Mouse (Mus musculus) gastrocnemius, adult 2 months (tissue): ENCODE measurements around the gene Vasp. TPM values are rescaled to one million over a fixed set of nuclear protein-coding genes. Genes with fewer than 3 reads are reported as not detected.
A peak's percentile ranks its signal among the peaks of the same experiment; 100 is the strongest.

ENCODE experiments used
- DNase-seq: peaks from one replicate; pipeline ENCODE4 v3.0.0; 2022
- H3K27ac ChIP-seq: fragments of 200-600 bp; 2 replicates; pipeline ENCODE4 v1.8.1; 2022; ENCODE audit warnings: mild to moderate bottlenecking
- H3K4me3 ChIP-seq: fragments of 200-600 bp; 2 replicates; pipeline ENCODE4 v1.8.1; 2022; ENCODE audit warnings: mild to moderate bottlenecking, moderate library complexity
- CTCF ChIP-seq: fragments of 200-600 bp; IDR thresholded peaks from 2 replicates; pipeline ENCODE4 v1.8.1; 2022; ENCODE audit warnings: antibody characterized with exemption, mild to moderate bottlenecking, moderate library complexity
- intact Hi-C: fragments of 180-260 bp; cut with DNase I; formaldehyde crosslinking; loops from one replicate; pipeline ENCODE4 v1.15.1; 2025
- total RNA-seq, 2 experiments: library from RNA; stranded (reverse); gene quantifications; 2 replicates each; pipeline ENCODE4 v1.2.3; 2021

Gene Vasp
- total RNA-seq, 2 experiments from 2014 or later = 13.6 to 17.3 TPM

DNA sequence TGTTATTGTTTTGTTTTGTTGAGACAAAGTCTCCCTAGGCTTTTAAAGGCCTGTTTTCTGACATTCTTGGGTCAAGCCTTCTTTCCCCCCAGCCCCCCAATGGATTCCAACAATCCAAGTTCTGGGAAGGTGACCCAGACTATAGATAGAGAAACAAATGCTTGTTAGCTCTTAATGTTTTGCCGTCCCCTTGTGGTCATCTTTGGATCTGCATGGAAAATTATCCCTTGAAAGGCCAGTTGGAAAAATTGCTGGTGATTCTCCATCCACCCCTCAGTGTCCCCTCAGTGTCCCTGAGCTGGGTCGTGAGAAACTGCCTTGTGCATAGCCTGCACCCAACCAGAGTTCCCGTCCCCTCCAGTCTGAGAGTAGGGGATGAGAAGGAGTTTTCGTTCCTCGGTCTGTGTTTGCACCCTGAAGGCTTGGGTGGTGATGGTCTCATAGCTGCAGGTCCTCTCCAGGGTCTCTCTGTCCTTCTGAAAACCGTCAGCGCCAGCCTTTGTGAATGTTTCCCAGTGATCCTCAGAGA, 62.6 kb downstream of the Vasp start:
- TF ChIP-seq CTCF = peak; percentile 86
- Histone ChIP-seq H3K4me3 (no peak overlapping the region), H3K27ac (no peak overlapping the region)
- intact Hi-C loops = loop anchor here (1.0 to 2.0 kb wide), 2 partner anchors 30 to 52 kb away; no protein-coding TSS in a partner anchor
- no peak for DNase-seq

GRCm38 (mm10) chr7:19208201-19208910, 63.3 kb downstream of the Vasp start:
- TF ChIP-seq CTCF = no peak
- Histone ChIP-seq H3K27ac (no peak overlapping the region), H3K4me3 (no peak overlapping the region)
- intact Hi-C loops = loop anchor here (2.0 kb wide), 1 partner anchor 30 kb away; no protein-coding TSS in a partner anchor
- no peak for DNase-seq

Other genes starting within 250 kb of the Vasp start
- gene Foxa3, start 248.3 kb downstream of the Vasp start, total RNA-seq = not detected
- gene Sympk, start 247.4 kb downstream of the Vasp start, total RNA-seq = 10 to 100 TPM; 70.9 to 81.5 TPM
- not detected for gene Rsph6a, start 217.1 kb downstream of the Vasp start, total RNA-seq
- gene Dmwd, start 195.6 kb downstream of the Vasp start, total RNA-seq = 10 to 100 TPM; 31.9 to 32.1 TPM
- 100 to 1,000 TPM; 265 to 336 TPM for gene Dmpk, start 188.0 kb downstream of the Vasp start, total RNA-seq
- gene Six5, start 177.2 kb downstream of the Vasp start, total RNA-seq = 1 to 10 TPM in 1 of 2 experiments, under 1 TPM in 1; 0.89 to 2.3 TPM
- not detected for gene Gm4969, start 153.4 kb downstream of the Vasp start, total RNA-seq
- gene Fbxo46, start 152.0 kb downstream of the Vasp start, total RNA-seq = 1 to 10 TPM; 2.3 to 3.0 TPM
- 1 to 10 TPM; 2.0 TPM for gene Qpctl, start 122.5 kb downstream of the Vasp start, total RNA-seq
- 10 to 100 TPM; 49.7 to 58.0 TPM for gene Snrpd2, start 122.1 kb downstream of the Vasp start, total RNA-seq
- not detected for gene Gipr, start 105.7 kb downstream of the Vasp start, total RNA-seq
- gene Eml2, start 95.4 kb downstream of the Vasp start, total RNA-seq = 10 to 100 TPM in 1 of 2 experiments, 1 to 10 TPM in 1; 9.5 to 10.5 TPM
- gene Gpr4, start 59.3 kb downstream of the Vasp start, total RNA-seq = 1 to 10 TPM; 1.9 to 2.9 TPM
- 10 to 100 TPM; 41.9 to 52.4 TPM for gene Opa3, start 43.5 kb downstream of the Vasp start, total RNA-seq
- gene Ppm1n, start 8.2 kb upstream of the Vasp start, total RNA-seq = under 1 TPM in 1 of 2 experiments, not detected in 1; 0.74 TPM
- gene Rtn2, start 10.8 kb upstream of the Vasp start, total RNA-seq = 1,000 to 10,000 TPM in 1 of 2 experiments, 100 to 1,000 TPM in 1; 987 to 1,150 TPM
- under 1 TPM; 0.22 to 0.59 TPM for gene Fosb, start 38.2 kb upstream of the Vasp start, total RNA-seq
- gene Ercc1, start 73.0 kb upstream of the Vasp start, total RNA-seq = 10 to 100 TPM; 28.1 to 30.4 TPM
- 10 to 100 TPM; 11.4 to 11.5 TPM for gene Cd3eap, start 87.7 kb upstream of the Vasp start, total RNA-seq
- gene Ppp1r13l, start 87.9 kb upstream of the Vasp start, total RNA-seq = 1 to 10 TPM; 2.1 to 4.9 TPM
- gene Ercc2, start 110.2 kb upstream of the Vasp start, total RNA-seq = 10 to 100 TPM in 1 of 2 experiments, 1 to 10 TPM in 1; 8.5 to 10.7 TPM
- under 1 TPM; 0.18 to 0.39 TPM for gene Klc3, start 132.3 kb upstream of the Vasp start, total RNA-seq
- over 10,000 TPM; 32,173 to 47,719 TPM for gene Ckm, start 133.0 kb upstream of the Vasp start, total RNA-seq
- gene Mark4, start 187.0 kb upstream of the Vasp start, total RNA-seq = 10 to 100 TPM; 17.1 to 17.9 TPM
- gene Exoc3l2, start 191.5 kb upstream of the Vasp start, total RNA-seq = under 1 TPM; 0.41 to 0.73 TPM
- 1 to 10 TPM; 1.7 to 2.1 TPM for gene Bloc1s3, start 236.6 kb upstream of the Vasp start, total RNA-seq
- 1 to 10 TPM; 6.2 to 9.9 TPM for gene Trappc6a, start 236.6 kb upstream of the Vasp start, total RNA-seq
- not detected for gene Nkpd1, start 246.0 kb upstream of the Vasp start, total RNA-seq